Mouse (Mus musculus): Measurements from ENCODE around the gene Lamc1.

The Lamc1 gene

DNA sequence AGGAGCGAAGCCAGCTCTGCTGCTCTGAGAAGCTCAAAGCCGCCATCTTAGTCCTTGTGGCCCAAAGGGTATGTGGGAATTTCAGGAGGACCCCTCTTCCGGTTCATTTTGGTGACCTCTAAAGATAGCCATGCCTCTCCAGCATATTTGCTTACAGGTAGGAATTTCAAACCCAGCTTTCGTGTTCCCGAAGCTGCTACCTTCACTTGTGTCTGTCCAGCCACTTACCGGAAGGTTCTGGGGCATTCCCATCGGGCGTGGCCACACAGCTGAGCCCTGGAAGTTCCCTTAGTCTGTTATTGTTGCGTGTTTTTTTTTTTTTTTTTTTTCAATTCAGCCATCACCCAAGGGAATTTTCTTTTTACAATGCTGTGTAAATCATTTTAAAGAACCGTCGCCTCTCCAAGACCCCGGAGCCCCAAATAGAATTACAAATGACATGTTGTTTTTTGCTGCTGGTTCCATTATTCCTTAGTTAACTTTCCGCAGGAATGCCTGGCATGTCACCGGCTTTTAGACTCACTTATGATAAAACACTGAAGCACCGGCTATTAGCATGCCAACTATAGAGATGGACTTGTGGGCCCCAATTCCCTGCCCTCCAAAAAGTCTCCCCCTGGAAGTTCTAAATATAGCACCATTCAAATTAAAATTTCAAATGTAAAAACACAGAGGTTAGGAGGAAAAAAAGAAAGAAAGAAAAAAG, 141.2 kb downstream of the Lamc1 start:
- DNase-seq (ENCODE audit: low spot score in 2 of 2), result no peak

DNA sequence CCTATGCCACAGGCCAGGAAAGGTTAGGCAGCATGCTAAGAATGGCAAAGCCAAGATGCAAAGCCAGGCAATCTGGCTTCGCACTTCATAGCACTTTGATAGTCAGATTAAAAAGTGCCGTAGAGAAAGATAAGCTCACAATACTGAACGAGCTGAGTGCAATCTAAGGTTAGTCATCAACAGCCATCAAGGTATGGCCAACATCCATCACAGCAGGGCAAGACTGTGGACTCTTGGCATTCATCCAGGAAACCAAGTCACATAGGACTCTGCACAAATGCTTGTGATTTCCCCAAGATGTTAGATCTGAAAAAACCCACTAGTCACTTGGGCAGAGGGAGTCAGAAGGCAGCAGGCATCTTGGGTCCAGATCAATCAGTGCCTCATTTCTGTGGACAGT, 144.5 kb downstream of the Lamc1 start:
- no peak for DNase-seq (ENCODE audit: low spot score in 2 of 2)

DNA sequence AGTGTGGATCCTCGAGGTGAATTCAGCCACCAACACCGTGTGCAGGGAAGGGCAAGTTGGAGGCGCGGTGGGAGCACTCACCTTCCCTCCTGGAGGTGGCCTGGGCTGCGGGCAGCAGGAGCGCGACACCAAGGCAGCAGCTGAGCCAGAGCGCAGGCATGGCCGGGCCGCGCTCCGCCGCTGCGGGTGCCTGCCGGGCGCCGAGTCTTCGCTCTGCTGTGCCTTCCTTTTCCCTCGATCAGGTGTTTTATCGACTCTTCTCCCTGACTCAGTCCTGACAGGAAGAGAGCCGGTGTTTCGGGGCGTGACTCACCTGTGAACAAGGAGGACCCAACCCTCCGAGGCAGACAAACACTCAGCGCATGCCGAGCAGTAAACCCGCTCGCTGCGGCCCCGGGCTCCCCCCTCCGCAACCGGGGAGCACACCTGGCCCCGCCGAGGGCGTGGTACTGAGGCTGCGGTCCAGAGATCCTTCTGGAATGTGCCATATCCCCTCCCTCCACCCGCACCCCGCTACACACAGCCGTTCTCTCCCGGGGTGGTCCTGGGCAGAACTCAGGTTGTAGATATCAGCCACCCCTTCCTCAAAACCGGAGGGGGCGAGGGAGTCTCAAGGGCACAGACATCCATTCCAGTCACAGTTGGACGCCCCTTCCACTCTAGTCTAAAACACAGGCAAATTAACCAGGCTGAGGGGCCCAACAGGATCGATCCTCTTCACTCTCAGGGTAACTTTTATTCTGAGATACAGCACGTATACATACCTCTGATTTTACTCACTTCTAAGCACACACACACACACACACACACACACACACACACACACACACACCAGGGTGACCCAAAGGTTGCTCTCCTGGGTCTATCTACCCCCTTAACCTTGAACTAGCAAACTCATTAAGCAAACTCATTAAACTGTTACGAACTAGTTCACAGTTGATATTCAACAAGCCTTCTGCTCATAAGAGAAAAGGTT, 146.5 kb downstream of the Lamc1 start, which contains the start of gene Lamc2:
Gene Lamc2, minus strand, starts transcription at position 620 of the 976 bp plus-strand sequence.
- DNase-seq (ENCODE audit: low spot score in 2 of 2), result peak in 1 of 2 experiments; percentile 15

DNA sequence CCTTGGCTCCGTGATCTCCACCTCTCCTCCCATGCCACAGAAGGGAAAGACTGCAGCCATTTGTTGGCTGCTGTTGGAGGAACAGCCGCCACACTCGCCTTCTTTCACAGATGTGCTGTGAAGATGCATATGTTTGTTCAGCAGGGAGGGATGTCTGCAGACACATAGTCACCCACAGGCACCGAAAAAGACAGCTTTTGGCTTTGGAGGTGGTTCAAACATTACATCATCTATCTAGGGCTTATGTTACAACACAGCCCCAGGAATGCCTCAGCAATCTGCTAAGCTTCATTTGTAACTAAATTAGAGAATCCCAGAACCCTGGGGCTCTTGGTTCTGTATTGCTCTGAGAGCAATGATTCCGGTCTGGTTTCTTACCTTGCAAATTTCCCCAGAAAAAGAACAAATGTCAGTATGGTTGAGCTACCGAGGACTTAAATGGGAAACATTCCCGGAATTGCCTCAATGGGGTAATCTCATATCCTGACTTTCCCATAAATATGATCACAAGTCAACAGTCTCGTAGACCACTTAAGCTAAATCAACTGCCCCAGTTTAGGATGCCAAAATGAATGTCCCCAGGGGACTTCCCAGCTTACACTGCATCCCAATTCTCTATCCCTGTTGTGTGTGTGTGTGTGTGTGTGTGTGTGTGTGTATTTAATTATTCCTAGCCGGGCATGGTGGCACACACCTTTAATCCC, 151.8 kb downstream of the Lamc1 start:
- peak; percentile 14 to 53 for DNase-seq (ENCODE audit: low spot score in 2 of 2)

DNA sequence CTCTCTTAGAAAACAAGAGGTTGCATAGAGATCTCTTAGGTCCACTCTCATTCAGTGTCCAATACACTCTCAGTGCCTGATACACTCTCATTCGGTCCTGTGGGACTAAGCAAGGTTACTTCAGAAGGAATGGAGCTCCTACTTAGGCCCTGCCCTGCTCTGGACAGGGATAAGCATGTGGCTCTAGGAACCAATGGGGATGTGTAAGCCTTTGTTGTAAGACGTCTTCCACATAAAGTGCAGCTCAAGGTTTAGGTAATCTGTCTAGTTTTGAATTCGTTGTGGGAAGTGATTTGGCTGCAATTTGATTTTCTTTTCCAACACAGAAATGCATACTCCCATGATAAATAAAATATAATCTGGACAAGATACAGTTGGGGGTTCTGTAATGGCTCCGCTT, 152.4 kb downstream of the Lamc1 start:
- no peak for DNase-seq (ENCODE audit: low spot score in 2 of 2)

DNA sequence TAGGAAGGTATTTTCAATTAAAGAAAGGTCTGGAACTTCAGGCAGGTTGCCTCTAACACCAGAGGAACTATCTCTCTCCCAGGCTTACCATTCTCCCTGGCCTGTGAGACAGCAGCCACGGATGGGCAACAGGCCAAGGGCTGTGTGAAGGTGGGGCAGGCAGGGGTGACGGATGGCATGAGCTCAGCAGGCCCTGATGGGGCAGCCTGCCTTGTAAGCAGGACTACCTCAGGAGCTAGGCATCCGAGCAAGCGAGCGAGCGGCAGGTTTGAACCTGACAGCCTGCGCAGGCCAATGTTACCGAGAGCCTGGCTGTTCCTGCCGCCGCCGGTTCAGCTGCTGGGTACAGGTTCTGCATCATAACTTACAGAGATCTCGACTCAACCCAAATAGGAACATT, 157.8 kb downstream of the Lamc1 start:
- DNase-seq (ENCODE audit: low spot score in 2 of 2), result peak in 1 of 2 experiments; percentile 24

DNA sequence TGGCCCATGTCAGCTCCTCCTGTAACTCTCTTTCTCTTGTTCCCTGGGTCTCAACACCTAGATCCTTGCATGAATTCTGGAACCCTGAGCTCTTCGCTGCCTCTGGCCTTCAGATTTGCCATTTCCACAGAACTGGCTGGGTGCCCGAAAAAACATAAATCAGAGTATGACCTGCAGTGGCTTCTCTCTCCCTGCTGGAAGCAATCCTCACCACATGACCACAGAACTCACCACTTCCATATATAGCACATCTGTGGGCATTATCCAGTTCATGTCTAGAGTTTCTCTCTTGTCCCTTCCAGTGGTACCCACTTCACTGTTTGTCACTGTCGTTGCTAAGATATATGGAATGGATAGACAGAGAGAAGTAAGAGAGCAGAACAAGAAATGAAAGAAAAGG, 159.3 kb downstream of the Lamc1 start:
- no peak for DNase-seq (ENCODE audit: low spot score in 2 of 2)

DNA sequence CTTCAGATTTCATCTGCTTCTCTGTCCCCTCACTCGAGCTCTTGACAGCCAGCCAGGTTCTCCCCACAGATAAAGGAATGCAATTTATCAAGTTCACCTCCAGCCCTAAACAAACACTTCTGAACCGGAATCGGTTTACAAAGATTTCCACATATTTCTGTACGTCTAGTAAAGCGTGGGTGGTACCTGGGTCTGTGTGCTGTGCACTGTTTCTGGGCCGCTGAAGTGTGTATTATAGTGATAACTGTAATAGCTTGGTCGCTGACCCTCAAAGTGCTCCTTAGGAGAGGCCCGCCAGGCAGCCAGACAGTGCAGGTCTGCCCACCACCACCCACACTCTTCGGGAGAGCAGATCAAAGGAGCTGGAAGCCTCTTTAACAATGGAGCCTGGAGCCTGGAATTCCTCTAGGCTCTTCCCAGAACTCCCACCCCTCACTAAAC, 160.3 kb downstream of the Lamc1 start:
- no peak for DNase-seq (ENCODE audit: low spot score in 2 of 2)

DNA sequence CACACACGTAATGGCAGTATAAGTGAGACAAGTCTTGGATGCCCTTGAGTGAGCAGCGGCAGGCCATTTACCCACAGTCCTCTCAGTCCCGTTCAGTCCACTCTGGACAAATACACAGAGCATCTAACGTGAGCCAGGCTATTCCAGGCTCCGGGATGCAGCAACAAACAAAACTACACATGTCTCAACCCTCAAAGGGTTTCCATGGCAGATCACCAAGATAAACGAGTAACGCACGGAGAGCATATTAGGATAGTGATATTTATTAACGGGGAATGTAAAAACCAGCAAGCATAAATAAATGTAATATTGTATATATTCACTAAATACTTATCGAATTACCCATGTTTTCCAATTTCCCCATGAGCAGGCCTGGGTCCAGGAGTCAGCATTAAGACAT, 161.6 kb downstream of the Lamc1 start:
- no peak for DNase-seq (ENCODE audit: low spot score in 2 of 2)
